Mouse (Mus musculus): Measurements from ENCODE around the gene Uqcrc1.

Gene Uqcrc1

GRCm38 (mm10) chr9:108982498-108982897 lies 46.1 kb downstream of the Uqcrc1 start:
- in situ Hi-C loops (cut with MboI; ENCODE audit: unreplicated experiment in 2 of 2), result no loop called here

GRCm38 (mm10) chr9:108983209-108983608 lies 46.8 kb downstream of the Uqcrc1 start:
- in situ Hi-C loops (cut with MboI; ENCODE audit: unreplicated experiment in 2 of 2), result no loop called here

DNA sequence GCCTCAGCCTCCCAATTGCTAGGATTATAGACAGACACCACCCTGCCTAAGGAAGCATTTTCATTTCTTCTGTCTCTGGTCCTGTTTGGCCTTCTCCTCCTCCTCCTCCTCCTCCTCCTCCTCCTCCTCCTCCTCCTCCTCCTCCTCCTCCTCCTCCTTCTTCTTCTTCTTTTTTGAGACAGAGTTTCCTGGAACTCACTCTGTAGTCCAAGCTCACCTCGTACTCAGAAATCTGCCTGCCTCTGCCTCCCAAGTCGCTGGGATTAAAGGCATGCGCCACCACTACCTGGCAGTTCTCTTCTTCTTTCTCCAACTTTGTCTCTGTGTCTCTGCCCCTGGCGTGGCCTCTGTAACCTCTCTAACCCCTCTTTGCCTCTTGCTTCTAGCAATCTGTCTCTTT lies 49.3 kb downstream of the Uqcrc1 start, which contains the start of gene Ucn2:
Ucn2 (plus strand) TSS at position 301 of the 400 bp plus-strand sequence.
- in situ Hi-C loops (cut with MboI; ENCODE audit: unreplicated experiment in 2 of 2), result no loop called here

DNA sequence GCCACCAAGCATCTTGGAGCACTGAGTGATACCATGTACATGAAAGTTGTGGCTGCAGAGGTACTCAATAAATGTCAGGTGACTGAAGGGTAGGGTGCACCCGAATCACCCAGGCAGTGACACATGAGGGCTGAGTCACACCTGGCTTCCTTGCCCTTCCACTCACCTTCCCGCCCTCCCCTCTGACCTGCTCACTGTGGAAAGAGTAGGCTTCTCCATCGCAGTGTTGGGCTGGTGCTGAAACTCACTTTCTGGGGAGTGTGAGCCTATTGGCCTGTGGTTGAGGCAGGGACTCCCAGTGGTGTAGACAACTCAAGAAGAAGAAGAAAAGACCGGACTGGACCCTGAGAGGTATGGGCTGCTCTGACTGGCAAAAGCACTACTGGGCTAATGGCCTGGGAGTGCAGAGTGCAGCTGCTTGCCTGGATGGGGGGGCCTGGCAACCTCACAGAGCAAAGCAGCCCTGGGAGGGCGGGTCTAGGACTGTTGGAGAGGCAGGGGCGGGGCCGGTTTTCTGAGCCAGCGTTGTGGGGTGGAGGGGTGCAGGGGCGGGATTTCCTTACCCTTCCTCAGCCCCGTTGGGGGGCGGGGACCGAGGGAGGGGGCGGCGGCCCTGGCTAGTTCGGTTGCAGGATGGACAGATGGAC lies 51.4 kb downstream of the Uqcrc1 start:
- in situ Hi-C loops (cut with MboI; ENCODE audit: unreplicated experiment in 2 of 2), result no loop called here

DNA sequence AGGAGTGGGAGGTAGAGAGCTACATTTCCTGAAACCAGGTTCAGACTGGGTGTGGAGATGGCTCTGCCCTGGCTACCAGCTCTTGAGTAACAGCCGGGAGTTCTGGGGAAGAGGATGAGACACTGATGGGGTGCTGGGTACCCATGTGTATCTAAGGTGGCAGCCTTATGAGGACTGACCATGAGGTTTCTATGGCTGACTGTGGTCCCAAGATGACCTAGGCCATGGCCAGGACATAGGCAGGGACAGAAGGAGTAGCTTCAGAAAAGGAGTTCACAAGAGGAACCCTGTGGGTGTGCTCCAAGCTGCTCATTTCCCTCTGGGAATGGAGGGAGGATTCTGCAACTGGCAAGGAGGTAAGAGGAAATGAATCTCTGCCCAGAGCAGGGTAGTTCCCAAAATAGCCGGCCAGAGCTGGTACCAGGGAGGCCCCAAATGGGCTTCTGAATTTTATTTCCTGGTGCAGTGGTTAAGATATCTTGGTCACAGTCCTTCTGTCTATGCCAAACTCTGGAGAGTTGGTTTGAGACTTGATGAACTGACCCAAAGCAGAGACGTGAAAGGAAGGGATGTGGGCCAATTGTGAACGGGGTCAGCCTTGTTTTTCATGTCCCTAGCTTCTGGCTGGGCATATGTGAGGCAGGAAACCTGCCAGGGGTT lies 53.5 kb downstream of the Uqcrc1 start:
- in situ Hi-C loops (cut with MboI; ENCODE audit: unreplicated experiment in 2 of 2), result no loop called here

DNA sequence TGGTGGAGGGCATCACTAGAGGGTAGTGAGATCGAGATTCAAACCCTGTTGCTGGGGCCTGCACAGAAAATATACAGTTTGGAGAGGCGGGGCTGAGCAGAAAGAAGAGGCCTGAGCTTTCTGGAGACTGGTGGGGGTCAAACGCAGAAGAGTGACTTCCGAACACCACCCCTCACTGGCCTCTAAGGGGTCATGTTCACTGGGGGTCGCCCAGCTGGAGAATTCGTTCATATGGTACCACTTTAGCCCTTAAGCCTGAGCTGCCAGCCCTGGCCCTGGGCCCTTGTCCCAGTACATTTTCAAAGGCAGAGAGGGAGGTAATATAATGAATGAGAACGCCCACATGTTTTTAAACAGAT lies 54.0 kb downstream of the Uqcrc1 start:
- in situ Hi-C loops (cut with MboI; ENCODE audit: unreplicated experiment in 2 of 2), result no loop called here

- in situ Hi-C loops (cut with MboI; ENCODE audit: unreplicated experiment in 2 of 2), result no loop called here
These were observed 55.1 kb downstream of the Uqcrc1 start, which contains the start of gene Pfkfb4 for GRCm38 (mm10) chr9:108991428-108992084. Gene Pfkfb4 (plus strand): TSS chr9:108991778.

- in situ Hi-C loops (cut with MboI; ENCODE audit: unreplicated experiment in 2 of 2), result no loop called here
These were observed 55.6 kb downstream of the Uqcrc1 start for GRCm38 (mm10) chr9:108992085-108992469.

DNA sequence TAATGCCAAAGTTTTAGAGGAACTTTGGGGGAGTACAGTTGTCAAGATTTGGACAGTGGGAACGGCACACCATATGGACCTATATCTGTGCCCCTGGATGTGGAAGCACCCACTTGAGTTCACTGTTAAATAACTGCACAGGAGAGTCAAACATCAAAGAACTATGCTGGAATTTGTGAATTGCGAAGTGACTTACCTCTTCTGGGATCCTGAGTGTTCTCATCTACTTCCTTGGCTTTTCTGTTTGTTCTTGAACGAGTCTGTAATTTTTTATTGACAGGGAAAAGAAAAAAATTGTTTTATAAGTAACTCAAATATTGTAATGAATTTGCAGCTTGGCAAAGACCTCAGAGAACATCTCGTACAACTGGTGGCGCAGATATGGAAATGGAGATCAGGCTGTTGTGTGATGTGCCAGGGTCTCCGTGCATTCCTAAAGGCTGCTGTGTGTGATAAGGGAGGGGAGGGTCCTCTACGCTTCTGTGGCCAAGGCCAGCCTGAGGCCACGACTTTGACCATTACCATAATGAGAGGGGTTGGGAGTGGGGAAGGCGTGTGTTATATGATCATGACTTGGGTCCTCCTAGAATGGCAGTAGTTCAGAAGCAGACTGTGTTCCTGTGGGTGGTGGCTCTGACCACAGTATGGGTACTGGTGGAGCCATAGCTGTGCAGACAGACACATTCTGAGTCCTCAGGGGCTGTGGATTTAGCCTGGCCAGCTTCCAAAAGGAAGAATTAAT lies 56.4 kb downstream of the Uqcrc1 start:
- in situ Hi-C loops (cut with MboI; ENCODE audit: unreplicated experiment in 2 of 2), result no loop called here

- in situ Hi-C loops (cut with MboI; ENCODE audit: unreplicated experiment in 2 of 2), result no loop called here
These were observed 60.0 kb downstream of the Uqcrc1 start for GRCm38 (mm10) chr9:108996411-108996810.

GRCm38 (mm10) chr9:108998287-108999166 lies 62.1 kb downstream of the Uqcrc1 start:
- in situ Hi-C loops (cut with MboI; ENCODE audit: unreplicated experiment in 2 of 2), result no loop called here

DNA sequence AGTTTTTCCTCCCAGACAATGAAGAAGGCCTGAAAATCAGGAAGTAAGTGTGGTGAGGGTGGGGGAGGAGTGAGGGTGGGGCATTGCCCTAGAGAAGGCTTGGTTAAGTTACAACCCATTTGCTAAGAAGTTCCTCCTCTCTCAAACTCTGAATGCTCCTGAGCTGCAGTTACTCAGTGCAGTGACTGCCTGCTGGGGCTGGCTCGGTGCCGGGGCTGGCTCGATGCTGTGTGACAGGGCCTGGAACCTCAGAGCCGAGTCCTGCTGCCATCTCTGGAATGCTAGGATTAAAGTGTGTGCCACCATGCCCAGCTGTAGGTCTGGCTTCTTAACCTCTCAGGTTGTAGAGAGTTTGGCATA lies 62.7 kb downstream of the Uqcrc1 start:
- in situ Hi-C loops (cut with MboI; ENCODE audit: unreplicated experiment in 2 of 2), result no loop called here
